Mouse (Mus musculus) neural tube, embryonic 13.5 days (tissue): ENCODE data around the gene Kmt5a. TPM values are rescaled to one million over a fixed set of nuclear protein-coding genes. Genes with fewer than 3 reads are reported as not detected.
A peak's percentile ranks its signal among the peaks of the same experiment; 100 is the strongest.

ENCODE experiments used
- ATAC-seq: fragments of 200-750 bp; cut with Nextera tagmentation; 2 replicates; pipeline ENCODE4 v1.8.0; 2017; ENCODE audit warnings: low read depth, mild to moderate bottlenecking, moderate TSS enrichment, moderate library complexity
- H3K27ac ChIP-seq: fragments of 300-500 bp; sonication (generic); replicated peaks from 2 replicates; pipeline ENCODE4 v1.5.1; 2015; ENCODE audit warnings: moderate library complexity, mild to moderate bottlenecking, inconsistent platforms
- H3K27me3 ChIP-seq: fragments of 300-500 bp; sonication (generic); 2 replicates; pipeline ENCODE4 v1.6.1; 2015; ENCODE audit warnings: mild to moderate bottlenecking, inconsistent platforms
- H3K36me3 ChIP-seq: fragments of 300-500 bp; sonication (generic); 2 replicates; pipeline ENCODE4 v1.6.1; 2015; ENCODE audit warnings: mild to moderate bottlenecking, inconsistent platforms
- H3K4me1 ChIP-seq: fragments of 300-500 bp; sonication (generic); replicated peaks from 2 replicates; pipeline ENCODE4 v1.6.1; 2015; ENCODE audit warnings: inconsistent platforms
- H3K4me2 ChIP-seq: fragments of 300-500 bp; sonication (generic); 2 replicates; pipeline ENCODE4 v1.6.1; 2015; ENCODE audit warnings: inconsistent platforms, mild to moderate bottlenecking, moderate library complexity
- H3K4me3 ChIP-seq: fragments of 300-500 bp; sonication (generic); 2 replicates; pipeline ENCODE4 v1.5.1; 2015; ENCODE audit warnings: mild to moderate bottlenecking, inconsistent platforms
- H3K9ac ChIP-seq: fragments of 300-500 bp; sonication (generic); 2 replicates; pipeline ENCODE4 v1.6.1; 2015; ENCODE audit warnings: moderate library complexity, mild to moderate bottlenecking, inconsistent platforms
- H3K9me3 ChIP-seq: fragments of 300-500 bp; sonication (generic); 2 replicates; pipeline ENCODE4 v1.6.1; 2016; ENCODE audit warnings: inconsistent platforms
- WGBS: fragments of 180-500 bp; shearing (Covaris S2); methylation state at CpG from one replicate; pipeline ENCODE4 v1.1.7; 2015; 5-methylcytosine and 5-hydroxymethylcytosine counted together
- polyA plus RNA-seq: library from polyadenylated mRNA; unstranded; fragments of >200 nt; fragmentation: Nextera tagmentation; extraction: Ambion mirVana; gene quantifications from 2 replicates; pipeline ENCODE4 v1.2.1, GENCODE M21; 2015

The Kmt5a gene
- 34.0 and 37.8 TPM in 2 replicates for polyA plus RNA-seq

- Histone ChIP-seq H3K4me3 (peak within 1 kb of the TSS; percentile 75), H3K4me1 (peaks cover 21% of the 10 kb centered on the region), H3K4me2 (peak within 1 kb of the TSS; percentile 97), H3K27me3 (no peaks in the 10 kb centered on the region), H3K36me3 (no peaks in the 10 kb centered on the region), H3K27ac (peak within 1 kb of the TSS; percentile 79), H3K9ac (peak within 1 kb of the TSS; percentile 74), H3K9me3 (no peaks in the 10 kb centered on the region)
- WGBS = 1% methylated on average over 34 of the region's 34 CpGs
- peak; percentile 97 for ATAC-seq
Measured at GRCm38 (mm10) chr5:124439447-124440093, at the start of gene Kmt5a. TSS of gene Kmt5a (plus strand) at chr5:124439930.

GRCm38 (mm10) chr5:124392412-124392811 is 47.3 kb upstream of the Kmt5a start:
- 97% methylated on average over 4 of the region's 4 CpGs for WGBS
- ATAC-seq = no peak
- Histone ChIP-seq H3K36me3 (peaks cover 92% of the 10 kb centered on the region), H3K9ac (no peak overlapping the region), H3K4me3 (no peak overlapping the region), H3K4me2 (no peak overlapping the region), H3K27me3 (no peaks in the 10 kb centered on the region), H3K4me1 (no peaks in the 10 kb centered on the region), H3K27ac (no peak overlapping the region), H3K9me3 (no peaks in the 10 kb centered on the region)

- Histone ChIP-seq H3K27me3 (no peaks in the 10 kb centered on the region), H3K4me3 (no peak overlapping the region), H3K4me1 (no peaks in the 10 kb centered on the region), H3K27ac (no peak overlapping the region), H3K9ac (no peak overlapping the region), H3K4me2 (no peak overlapping the region), H3K36me3 (peaks cover 92% of the 10 kb centered on the region), H3K9me3 (no peaks in the 10 kb centered on the region)
- no peak for ATAC-seq
- WGBS = 93% methylated on average over 7 of the region's 7 CpGs
Measured at GRCm38 (mm10) chr5:124393726-124394125, 46.0 kb upstream of the Kmt5a start.

- no peak for ATAC-seq
- WGBS = 80% methylated on average over 3 of the region's 3 CpGs
- peaks cover 74% of the 10 kb centered on the region for H3K36me3 ChIP-seq
Measured at GRCm38 (mm10) chr5:124410808-124411207, 28.9 kb upstream of the Kmt5a start.

GRCm38 (mm10) chr5:124412163-124412562 is 27.6 kb upstream of the Kmt5a start:
- H3K36me3 ChIP-seq = peaks cover 62% of the 10 kb centered on the region
- no peak overlapping the region for H3K9ac ChIP-seq
- H3K27ac ChIP-seq = no peak overlapping the region
- no peaks in the 10 kb centered on the region for H3K9me3 ChIP-seq
- H3K4me2 ChIP-seq = no peak overlapping the region
- H3K4me3 ChIP-seq = no peak overlapping the region
- no peak for ATAC-seq
- H3K27me3 ChIP-seq = no peaks in the 10 kb centered on the region
- no peaks in the 10 kb centered on the region for H3K4me1 ChIP-seq
- 94% methylated on average over 5 of the region's 5 CpGs for WGBS

More at GRCm38 (mm10) chr5:124410808-124411207, 28.9 kb upstream of the Kmt5a start:
- H3K27ac ChIP-seq = no peak overlapping the region
- H3K4me1 ChIP-seq = no peaks in the 10 kb centered on the region
- H3K27me3 ChIP-seq = no peaks in the 10 kb centered on the region
- no peak overlapping the region for H3K4me3 ChIP-seq
- H3K9me3 ChIP-seq = no peaks in the 10 kb centered on the region
- H3K9ac ChIP-seq = no peak overlapping the region
- H3K4me2 ChIP-seq = no peak overlapping the region

GRCm38 (mm10) chr5:124418903-124419302 is 20.8 kb upstream of the Kmt5a start:
- Histone ChIP-seq H3K4me2 (no peak overlapping the region), H3K4me3 (no peak overlapping the region), H3K4me1 (peaks cover 13% of the 10 kb centered on the region), H3K36me3 (peaks cover 15% of the 10 kb centered on the region), H3K27me3 (no peaks in the 10 kb centered on the region), H3K9ac (no peak overlapping the region), H3K27ac (no peak overlapping the region), H3K9me3 (no peaks in the 10 kb centered on the region)
- 89% methylated on average over 2 of the region's 2 CpGs for WGBS
- no peak for ATAC-seq

GRCm38 (mm10) chr5:124421786-124422185 is 17.9 kb upstream of the Kmt5a start:
- Histone ChIP-seq H3K4me2 (no peak overlapping the region), H3K27me3 (no peaks in the 10 kb centered on the region), H3K9ac (no peak overlapping the region), H3K27ac (no peak overlapping the region), H3K36me3 (peaks cover 6% of the 10 kb centered on the region; the same call in 1 of the 2 replicates), H3K4me1 (peaks cover 27% of the 10 kb centered on the region), H3K4me3 (no peak overlapping the region), H3K9me3 (no peaks in the 10 kb centered on the region)
- no peak for ATAC-seq
- 93% methylated on average over 2 of the region's 2 CpGs for WGBS

GRCm38 (mm10) chr5:124424200-124424722 is 15.5 kb upstream of the Kmt5a start:
- no peak for ATAC-seq
- Histone ChIP-seq H3K9ac (peak overlapping the region; percentile 94), H3K4me1 (peaks cover 28% of the 10 kb centered on the region), H3K27me3 (no peaks in the 10 kb centered on the region), H3K4me3 (peak overlapping the region; percentile 99), H3K36me3 (no peaks in the 10 kb centered on the region), H3K4me2 (peak overlapping the region; percentile 94), H3K27ac (0 out of 2 replicates have a peak overlapping the region, but pooled peaks have one; percentile 18), H3K9me3 (no peaks in the 10 kb centered on the region)
- 2% methylated on average over 14 of the region's 14 CpGs for WGBS

GRCm38 (mm10) chr5:124424723-124425411 is 14.9 kb upstream of the Kmt5a start:
- ATAC-seq = peak; percentile 84
- H3K27me3 ChIP-seq = no peaks in the 10 kb centered on the region
- no peaks in the 10 kb centered on the region for H3K9me3 ChIP-seq
- peak overlapping the region; percentile 99 for H3K4me3 ChIP-seq
- peak overlapping the region; percentile 89 for H3K27ac ChIP-seq
- peak overlapping the region; percentile 94 for H3K4me2 ChIP-seq
- peaks cover 28% of the 10 kb centered on the region for H3K4me1 ChIP-seq
- H3K9ac ChIP-seq = peak overlapping the region; percentile 94
- WGBS = under 1% methylated on average over 63 of the region's 63 CpGs
- no peaks in the 10 kb centered on the region for H3K36me3 ChIP-seq

- ATAC-seq = peak; percentile 93
- Histone ChIP-seq H3K4me2 (peak within 1 kb of the TSS; percentile 94), H3K27me3 (no peaks in the 10 kb centered on the region), H3K9me3 (no peaks in the 10 kb centered on the region), H3K9ac (peak within 1 kb of the TSS; percentile 94), H3K27ac (peak within 1 kb of the TSS; percentile 91), H3K4me3 (peak within 1 kb of the TSS; percentile 99), H3K4me1 (peaks cover 28% of the 10 kb centered on the region), H3K36me3 (no peaks in the 10 kb centered on the region)
- WGBS = under 1% methylated on average over 66 of the region's 81 CpGs
Measured at GRCm38 (mm10) chr5:124425412-124426259, 14.1 kb upstream of the Kmt5a start, which contains the start of gene Sbno1. TSS of gene Sbno1 (minus strand) at chr5:124426001.

- Histone ChIP-seq H3K27ac (peak overlapping the region; percentile 91), H3K9ac (peak overlapping the region; percentile 64; the same call in 1 of the 2 replicates), H3K27me3 (no peaks in the 10 kb centered on the region), H3K9me3 (no peaks in the 10 kb centered on the region), H3K4me2 (peak overlapping the region; percentile 50), H3K4me1 (peaks cover 28% of the 10 kb centered on the region), H3K4me3 (peak overlapping the region; percentile 99), H3K36me3 (no peaks in the 10 kb centered on the region)
- WGBS = 93% methylated on average over 10 of the region's 10 CpGs
- ATAC-seq = no peak
Measured at GRCm38 (mm10) chr5:124426475-124427071, 13.2 kb upstream of the Kmt5a start.
